Mouse (Mus musculus) kidney, embryonic 15.5 days (tissue): Measurements from ENCODE around the gene Cdca7. TPM values are rescaled to one million over a fixed set of nuclear protein-coding genes. Genes with fewer than 3 reads are reported as not detected.

Experiments
- ATAC-seq: fragments of 200-750 bp; cut with Nextera tagmentation; replicated peaks from 2 replicates; pipeline ENCODE4 v1.8.0; 2017; ENCODE audit warnings: moderate TSS enrichment; ENCODE audit not compliant: low FRiP score
- H3K27ac ChIP-seq: fragments of 300-500 bp; sonication (generic); 2 replicates; pipeline ENCODE4 v1.5.1; 2015; ENCODE audit warnings: mild to moderate bottlenecking, inconsistent platforms
- H3K27me3 ChIP-seq: fragments of 300-500 bp; sonication (generic); 2 replicates; pipeline ENCODE4 v1.6.1; 2015; ENCODE audit warnings: inconsistent platforms
- H3K36me3 ChIP-seq: fragments of 300-500 bp; sonication (generic); 2 replicates; pipeline ENCODE4 v1.6.1; 2015; ENCODE audit warnings: inconsistent platforms
- H3K4me1 ChIP-seq: fragments of 300-500 bp; sonication (generic); 2 replicates; pipeline ENCODE4 v1.6.1; 2015; ENCODE audit warnings: inconsistent platforms
- H3K4me2 ChIP-seq: fragments of 300-500 bp; sonication (generic); 2 replicates; pipeline ENCODE4 v1.6.1; 2015; ENCODE audit warnings: moderate library complexity, mild to moderate bottlenecking, inconsistent platforms
- H3K4me3 ChIP-seq: fragments of 300-500 bp; sonication (generic); replicated peaks from 2 replicates; pipeline ENCODE4 v1.5.1; 2015; ENCODE audit warnings: mild to moderate bottlenecking, inconsistent platforms
- H3K9ac ChIP-seq: fragments of 300-500 bp; sonication (generic); 2 replicates; pipeline ENCODE4 v1.6.1; 2015; ENCODE audit warnings: mild to moderate bottlenecking, inconsistent platforms
- H3K9me3 ChIP-seq: fragments of 300-500 bp; sonication (generic); replicated peaks from 2 replicates; pipeline ENCODE4 v1.6.1; 2016; ENCODE audit warnings: inconsistent platforms
- WGBS: fragments of 180-500 bp; shearing (Covaris S2); methylation state at CpG from one replicate; pipeline ENCODE4 v1.1.7; 2015; ENCODE audit warnings: mixed read lengths; 5-methylcytosine and 5-hydroxymethylcytosine counted together
- polyA plus RNA-seq: library from polyadenylated mRNA; unstranded; fragments of >200 nt; fragmentation: Nextera tagmentation; extraction: Ambion mirVana; gene quantifications from 2 replicates; pipeline ENCODE4 v1.2.1, GENCODE M21; 2015

Cdca7 gene
- 158 and 167 TPM in 2 replicates for polyA plus RNA-seq

DNA sequence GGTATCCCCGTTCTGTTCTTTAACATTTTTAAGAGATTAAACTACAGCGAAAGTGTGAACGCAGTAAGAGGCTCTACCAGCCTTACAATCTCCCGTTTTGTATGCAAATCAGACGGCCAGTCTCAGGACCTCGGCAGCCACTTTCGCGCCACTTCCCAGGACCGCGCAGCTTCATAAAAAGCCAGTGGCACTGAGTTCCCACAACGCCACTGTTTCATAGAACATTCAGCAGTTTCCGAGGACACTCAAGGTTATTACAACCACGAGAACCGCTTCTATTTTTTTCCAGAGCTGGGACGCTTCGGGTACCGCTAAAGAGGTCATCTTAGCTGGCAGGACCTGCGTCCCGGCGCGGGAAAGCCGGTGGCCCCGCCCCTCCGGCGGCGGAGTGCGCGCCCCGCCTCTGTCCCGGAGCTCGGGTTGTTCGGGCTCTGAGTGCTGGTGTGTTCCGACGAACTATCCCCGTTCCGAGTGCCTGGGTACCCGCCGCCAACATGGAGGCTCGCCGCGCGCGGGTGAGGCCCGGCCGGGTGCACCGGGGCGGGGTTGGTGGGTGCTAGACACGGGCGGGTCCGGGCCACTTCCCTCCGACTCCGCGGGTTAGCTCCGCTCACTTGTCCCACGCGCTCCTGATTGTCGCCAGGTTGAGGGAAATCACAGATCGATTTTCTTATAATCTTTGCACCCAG, at the start of gene Cdca7:
TSS of gene Cdca7 (plus strand) at position 363 of the 689 bp plus-strand sequence.
- Histone ChIP-seq H3K9me3 (no peaks in the 10 kb centered on the region), H3K4me2 (peak within 1 kb of the TSS; percentile 82), H3K4me1 (peaks cover 47% of the 10 kb centered on the region), H3K36me3 (peaks cover 23% of the 10 kb centered on the region), H3K27ac (peak within 1 kb of the TSS; percentile 93), H3K9ac (peak within 1 kb of the TSS; percentile 87), H3K4me3 (peak within 1 kb of the TSS; percentile 79), H3K27me3 (0 out of 2 replicates have a peak, but pooled peaks cover 3% of the 10 kb centered on the region)
- ATAC-seq, result peak; percentile 88
- WGBS, result under 1% methylated on average over 58 of the region's 58 CpGs

- Histone ChIP-seq H3K4me2 (no peak overlapping the region), H3K36me3 (no peaks in the 10 kb centered on the region), H3K27ac (no peak overlapping the region), H3K9ac (no peak overlapping the region), H3K27me3 (no peaks in the 10 kb centered on the region), H3K4me3 (no peak overlapping the region), H3K9me3 (no peaks in the 10 kb centered on the region), H3K4me1 (0 out of 2 replicates have a peak, but pooled peaks cover 5% of the 10 kb centered on the region)
- no peak for ATAC-seq
- 24% methylated on average over 8 of the region's 8 CpGs for WGBS
Observed at GRCm38 (mm10) chr2:72426776-72427175, 49.2 kb upstream of the Cdca7 start.

GRCm38 (mm10) chr2:72427288-72427687, 48.7 kb upstream of the Cdca7 start:
- Histone ChIP-seq H3K27ac (no peak overlapping the region), H3K4me1 (0 out of 2 replicates have a peak, but pooled peaks cover 5% of the 10 kb centered on the region), H3K4me2 (no peak overlapping the region), H3K9me3 (no peaks in the 10 kb centered on the region), H3K27me3 (no peaks in the 10 kb centered on the region), H3K9ac (no peak overlapping the region), H3K36me3 (no peaks in the 10 kb centered on the region), H3K4me3 (no peak overlapping the region)
- ATAC-seq, result no peak
- 80% methylated on average over 11 of the region's 11 CpGs for WGBS

- H3K27me3 ChIP-seq, result no peaks in the 10 kb centered on the region
- H3K4me2 ChIP-seq, result no peak overlapping the region
- H3K9ac ChIP-seq, result no peak overlapping the region
- peaks cover 17% of the 10 kb centered on the region; the same call in 1 of the 2 replicates for H3K4me1 ChIP-seq
- peaks cover 14% of the 10 kb centered on the region for H3K36me3 ChIP-seq
- no peak overlapping the region for H3K4me3 ChIP-seq
- ATAC-seq, result peak; percentile 71; the same call in 1 of the 2 replicates
- no peak overlapping the region for H3K27ac ChIP-seq
- no peaks in the 10 kb centered on the region for H3K9me3 ChIP-seq
- 40% methylated on average over 8 of the region's 8 CpGs for WGBS
Observed at GRCm38 (mm10) chr2:72438941-72439533, 36.9 kb upstream of the Cdca7 start.

DNA sequence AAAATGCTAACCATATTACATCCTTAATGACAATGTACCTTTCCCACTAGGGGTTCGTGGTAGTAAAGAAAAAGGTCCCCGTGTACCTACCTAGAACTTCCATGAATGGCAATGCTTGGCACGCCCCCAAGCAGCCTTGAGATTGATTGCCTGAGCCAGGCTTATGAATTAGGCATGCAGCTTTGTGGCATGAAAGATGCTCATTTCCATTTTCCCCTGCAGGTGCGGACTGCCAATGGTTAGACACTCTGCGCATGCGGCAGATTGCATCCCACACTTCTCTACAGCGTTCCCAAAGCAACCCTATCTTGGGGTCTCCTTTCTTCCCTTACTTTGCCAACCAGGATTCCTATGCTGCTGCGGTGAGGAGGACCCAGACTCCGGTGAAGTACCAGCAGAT, 34.9 kb upstream of the Cdca7 start:
- 94% methylated on average over 9 of the region's 9 CpGs for WGBS
- no peak overlapping the region for H3K4me3 ChIP-seq
- H3K9ac ChIP-seq, result no peak overlapping the region
- H3K4me1 ChIP-seq, result peaks cover 17% of the 10 kb centered on the region; the same call in 1 of the 2 replicates
- no peak for ATAC-seq
- H3K9me3 ChIP-seq, result no peaks in the 10 kb centered on the region
- H3K27ac ChIP-seq, result no peak overlapping the region
- H3K4me2 ChIP-seq, result no peak overlapping the region
- H3K36me3 ChIP-seq, result peaks cover 6% of the 10 kb centered on the region
- no peaks in the 10 kb centered on the region for H3K27me3 ChIP-seq

DNA sequence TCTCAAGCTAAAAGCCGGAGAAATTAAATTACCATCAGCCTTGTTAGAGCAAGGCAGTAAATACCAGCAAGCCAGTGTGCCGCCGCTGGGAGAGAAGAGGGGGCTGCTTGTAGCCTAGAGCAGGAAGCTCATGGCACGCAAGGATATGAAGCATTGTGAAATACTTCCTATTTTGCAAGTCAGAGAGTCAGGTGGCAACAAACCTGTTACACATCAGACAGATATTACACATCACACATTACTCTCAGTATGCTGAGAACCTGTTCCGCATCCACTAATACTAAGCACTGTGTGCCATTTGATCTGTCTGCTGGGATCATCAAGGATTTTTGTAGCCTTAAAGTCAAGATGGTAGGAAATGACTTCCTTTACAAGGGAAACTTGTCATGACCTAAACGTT, 33.1 kb upstream of the Cdca7 start:
- Histone ChIP-seq H3K36me3 (peaks cover 6% of the 10 kb centered on the region), H3K4me2 (no peak overlapping the region), H3K4me3 (no peak overlapping the region), H3K4me1 (peaks cover 17% of the 10 kb centered on the region; the same call in 1 of the 2 replicates), H3K27me3 (no peaks in the 10 kb centered on the region), H3K9ac (no peak overlapping the region), H3K27ac (no peak overlapping the region), H3K9me3 (no peaks in the 10 kb centered on the region)
- no peak for ATAC-seq
- 80% methylated on average over 6 of the region's 6 CpGs for WGBS

GRCm38 (mm10) chr2:72443960-72444359, 32.0 kb upstream of the Cdca7 start:
- no peak overlapping the region for H3K9ac ChIP-seq
- WGBS, result 79% methylated on average over 3 of the region's 3 CpGs
- no peaks in the 10 kb centered on the region for H3K9me3 ChIP-seq
- no peak for ATAC-seq
- no peak overlapping the region for H3K27ac ChIP-seq
- peaks cover 12% of the 10 kb centered on the region; the same call in 1 of the 2 replicates for H3K4me1 ChIP-seq
- no peak overlapping the region for H3K4me2 ChIP-seq
- no peak overlapping the region for H3K4me3 ChIP-seq
- no peaks in the 10 kb centered on the region for H3K27me3 ChIP-seq
- peaks cover 6% of the 10 kb centered on the region for H3K36me3 ChIP-seq

DNA sequence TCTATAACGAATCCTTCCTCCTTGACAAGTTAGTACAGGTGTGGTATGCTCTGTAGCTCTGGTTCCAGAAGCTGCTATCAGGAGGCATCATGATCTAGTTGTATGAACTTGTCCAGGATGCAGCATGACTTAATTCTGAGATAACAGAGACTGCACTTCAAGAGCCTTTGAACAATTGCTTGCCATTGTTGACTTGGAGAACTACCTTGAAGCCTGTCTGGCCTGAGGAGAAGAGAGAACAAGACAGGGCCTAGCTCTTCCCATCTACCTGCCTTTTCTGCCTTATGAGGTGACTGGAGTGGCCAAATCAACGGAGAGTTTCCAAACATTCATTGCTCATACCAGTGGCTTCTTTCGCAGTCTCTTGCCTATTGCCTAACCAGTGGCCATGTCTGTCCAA, 29.9 kb upstream of the Cdca7 start:
- WGBS, result 97% methylated on average over 3 of the region's 3 CpGs
- no peaks in the 10 kb centered on the region for H3K4me1 ChIP-seq
- H3K9me3 ChIP-seq, result no peaks in the 10 kb centered on the region
- H3K27ac ChIP-seq, result no peak overlapping the region
- peaks cover 6% of the 10 kb centered on the region for H3K36me3 ChIP-seq
- no peak overlapping the region for H3K4me3 ChIP-seq
- no peak overlapping the region for H3K9ac ChIP-seq
- H3K4me2 ChIP-seq, result no peak overlapping the region
- no peaks in the 10 kb centered on the region for H3K27me3 ChIP-seq
- ATAC-seq, result no peak

DNA sequence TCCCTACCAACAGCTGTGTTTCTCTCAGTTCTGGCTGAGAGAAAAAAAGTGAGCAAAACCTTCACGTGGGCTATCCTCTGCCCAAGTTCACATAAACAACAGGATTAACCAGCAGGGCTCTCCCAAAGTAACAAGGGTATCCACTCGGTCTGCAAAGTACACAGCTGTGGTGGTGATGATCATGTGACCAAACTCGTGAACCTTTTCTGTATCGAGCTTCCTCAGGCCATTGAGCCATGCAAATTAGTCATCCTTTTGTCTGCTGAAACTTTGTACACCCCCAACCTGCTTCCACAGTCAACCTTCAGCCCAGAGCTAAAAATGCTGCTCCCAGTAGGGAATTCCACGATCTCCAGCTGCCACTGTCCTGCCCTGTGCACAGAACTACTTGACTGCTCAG, 29.3 kb upstream of the Cdca7 start:
- Histone ChIP-seq H3K4me3 (no peak overlapping the region), H3K27me3 (no peaks in the 10 kb centered on the region), H3K4me1 (no peaks in the 10 kb centered on the region), H3K9me3 (no peaks in the 10 kb centered on the region), H3K36me3 (peaks cover 4% of the 10 kb centered on the region), H3K27ac (no peak overlapping the region), H3K4me2 (no peak overlapping the region), H3K9ac (no peak overlapping the region)
- 53% methylated on average over 5 of the region's 5 CpGs for WGBS
- no peak for ATAC-seq

- H3K4me3 ChIP-seq, result no peak overlapping the region
- H3K27ac ChIP-seq, result no peak overlapping the region
- no peak overlapping the region for H3K9ac ChIP-seq
- 57% methylated on average over 3 of the region's 3 CpGs for WGBS
- no peaks in the 10 kb centered on the region for H3K4me1 ChIP-seq
- no peaks in the 10 kb centered on the region for H3K9me3 ChIP-seq
- H3K27me3 ChIP-seq, result no peaks in the 10 kb centered on the region
- ATAC-seq, result no peak
- H3K36me3 ChIP-seq, result no peaks in the 10 kb centered on the region
- no peak overlapping the region for H3K4me2 ChIP-seq
Observed at GRCm38 (mm10) chr2:72453563-72453962, 22.4 kb upstream of the Cdca7 start.

- 63% methylated on average over 1 of the region's 1 CpGs for WGBS
- ATAC-seq, result no peak
- no peak overlapping the region for H3K4me2 ChIP-seq
- no peak overlapping the region for H3K9ac ChIP-seq
- no peaks in the 10 kb centered on the region for H3K27me3 ChIP-seq
- H3K27ac ChIP-seq, result no peak overlapping the region
- no peak overlapping the region for H3K4me3 ChIP-seq
- no peaks in the 10 kb centered on the region for H3K9me3 ChIP-seq
- no peaks in the 10 kb centered on the region for H3K36me3 ChIP-seq
- H3K4me1 ChIP-seq, result no peaks in the 10 kb centered on the region
Observed at GRCm38 (mm10) chr2:72456189-72456588, 19.8 kb upstream of the Cdca7 start.

DNA sequence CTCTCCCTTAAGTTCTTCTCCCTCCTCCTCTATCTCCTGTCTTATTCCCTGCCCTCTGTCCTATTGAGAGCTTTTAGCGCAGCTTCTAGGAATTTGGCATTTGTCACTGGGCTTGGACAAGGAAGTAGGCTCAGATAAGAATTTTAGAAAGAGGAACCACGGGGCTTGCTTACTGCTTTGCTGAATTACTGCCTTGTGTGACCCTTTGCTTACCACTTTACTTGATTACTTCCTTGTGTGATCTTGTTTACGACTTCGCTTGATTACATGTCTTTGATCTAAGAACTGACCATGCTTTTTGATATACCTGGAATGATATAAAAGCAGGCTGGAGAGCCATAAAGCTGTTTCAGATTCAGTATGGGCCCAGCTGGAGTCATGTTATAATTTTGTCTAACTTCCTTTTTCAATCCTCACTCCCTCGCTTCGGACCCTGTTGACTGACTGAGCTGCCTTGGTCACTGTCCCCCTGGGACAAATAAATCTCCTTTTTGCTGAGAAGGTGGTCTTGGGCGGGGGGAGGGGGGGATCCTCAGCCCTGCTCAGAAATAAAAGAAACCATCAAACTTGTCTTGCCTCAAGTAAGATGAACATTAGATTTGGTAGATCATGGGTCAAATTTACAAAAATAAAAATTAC, 11.5 kb upstream of the Cdca7 start:
- Histone ChIP-seq H3K4me3 (no peak overlapping the region), H3K4me1 (peaks cover 10% of the 10 kb centered on the region; the same call in 1 of the 2 replicates), H3K27me3 (no peaks in the 10 kb centered on the region), H3K9ac (no peak overlapping the region), H3K9me3 (no peaks in the 10 kb centered on the region), H3K27ac (0 out of 2 replicates have a peak overlapping the region, but pooled peaks have one; percentile 10), H3K36me3 (no peaks in the 10 kb centered on the region), H3K4me2 (no peak overlapping the region)
- 26% methylated on average over 7 of the region's 7 CpGs for WGBS
- ATAC-seq, result no peak
